Mouse (Mus musculus): ENCODE data around the gene Lrg1. TPM values are rescaled to one million over a fixed set of nuclear protein-coding genes. Genes with fewer than 3 reads are reported as not detected.

Gene Lrg1
- total RNA-seq, 2 experiments from 2014 or later: not detected

DNA sequence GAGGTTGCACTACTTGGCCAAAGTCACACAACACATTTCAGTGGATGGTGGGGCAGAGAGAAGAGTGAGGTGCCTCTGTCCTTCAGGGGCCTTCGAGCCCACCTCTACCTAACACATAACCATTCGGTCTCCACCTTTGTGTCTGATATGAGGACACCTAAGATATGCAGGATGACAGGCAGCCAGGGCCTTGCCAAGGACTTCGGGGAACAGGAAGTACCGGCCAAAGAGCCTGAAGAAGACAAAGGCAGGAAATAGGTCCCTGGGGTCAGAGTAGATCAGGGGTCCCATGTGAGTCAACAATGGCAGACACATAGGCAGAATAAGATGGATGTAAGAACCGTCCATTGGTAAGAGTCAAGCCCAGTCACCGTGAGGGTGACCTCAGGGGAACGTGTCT, 14.8 kb upstream of the Lrg1 start:
- DNase-seq (ENCODE audit: low spot score in 2 of 2): no peak

DNA sequence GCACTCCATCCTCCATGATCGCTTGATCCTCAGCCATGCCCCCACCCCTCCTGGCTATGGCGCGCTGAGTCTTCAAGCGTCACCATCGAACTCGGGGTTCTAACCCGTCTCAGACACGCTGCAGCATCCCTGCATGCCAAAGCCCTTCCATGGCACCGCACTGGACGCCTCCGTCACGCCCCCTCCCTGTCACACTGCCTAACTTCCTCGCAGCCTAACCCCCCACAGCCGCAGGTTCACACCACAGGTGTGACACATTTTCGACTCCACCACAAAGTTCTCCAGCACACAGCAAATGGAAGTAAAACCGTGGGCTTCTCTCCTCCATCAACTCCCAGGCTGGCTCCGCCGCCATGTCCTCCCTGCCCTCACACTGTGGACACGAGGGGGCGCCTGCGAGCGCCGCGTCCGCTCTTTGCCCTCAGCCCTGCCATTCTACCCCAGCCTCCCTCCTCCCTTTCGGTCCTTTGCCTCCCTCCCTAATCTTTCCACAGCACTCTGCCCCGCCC, 12.7 kb upstream of the Lrg1 start:
- DNase-seq (ENCODE audit: low spot score in 2 of 2): peak; percentile 64 to 75

DNA sequence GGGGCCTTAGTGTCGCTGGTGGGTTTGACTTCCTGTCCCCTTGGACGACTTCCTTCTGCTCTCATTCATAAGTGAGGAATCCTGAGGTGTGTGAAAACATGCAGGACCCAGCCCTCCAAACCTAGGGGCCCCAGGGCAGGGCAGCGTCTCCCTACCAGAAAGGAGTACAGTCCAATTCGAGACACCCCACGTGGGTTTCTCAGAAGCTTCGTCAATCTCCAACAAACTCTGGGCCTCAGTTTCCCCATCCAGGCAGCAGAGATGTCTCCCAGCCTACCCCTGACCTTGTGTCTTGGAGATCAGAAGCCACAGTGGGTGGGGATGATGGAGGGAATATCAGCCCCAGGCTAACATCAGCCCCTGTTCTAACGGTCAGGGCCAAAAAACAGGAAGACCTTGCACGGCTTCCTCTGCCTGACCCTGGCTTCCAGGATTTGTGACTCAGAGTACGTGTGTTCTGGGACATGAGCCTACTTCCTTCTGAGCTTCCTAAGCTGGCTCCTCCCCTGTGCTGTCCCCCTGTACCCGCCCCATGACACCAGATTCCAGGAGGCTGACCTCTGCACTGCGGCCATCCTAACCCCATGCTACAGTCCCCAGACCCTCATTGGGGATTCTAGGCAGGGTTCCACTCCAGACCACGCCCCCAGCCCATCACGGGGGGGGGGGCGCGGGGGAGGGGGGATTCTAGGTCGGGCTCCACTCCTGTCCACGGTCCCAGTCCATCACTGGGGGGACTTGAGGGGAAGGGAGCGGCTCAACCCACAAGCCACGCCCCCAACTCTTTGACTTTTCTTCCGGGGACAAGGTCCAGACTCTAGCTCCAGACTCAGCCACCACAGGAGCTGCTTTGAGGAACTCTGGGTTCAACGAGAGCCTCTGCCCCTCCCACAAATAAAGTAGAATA, 11.9 kb upstream of the Lrg1 start:
- no peak for DNase-seq (ENCODE audit: low spot score in 2 of 2)

DNA sequence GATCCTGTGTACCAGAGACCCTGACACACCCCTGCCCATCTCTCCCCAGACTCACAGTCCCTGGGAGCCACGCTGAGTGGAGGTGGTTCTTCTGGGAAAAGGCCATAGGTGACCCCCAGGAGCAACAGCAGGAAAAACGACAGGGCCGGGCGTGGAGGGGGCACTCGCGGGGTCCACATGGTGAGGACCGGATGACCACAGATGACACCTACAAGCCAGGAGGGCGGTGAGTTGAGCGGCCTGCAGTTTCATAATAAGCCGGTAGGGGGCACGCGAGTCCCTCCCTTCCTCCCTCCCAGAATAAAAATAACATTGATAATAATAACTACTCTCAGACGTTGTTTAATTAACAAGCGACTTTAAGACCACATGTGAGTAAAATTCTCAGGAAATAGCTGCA, 10.9 kb upstream of the Lrg1 start:
- DNase-seq (ENCODE audit: low spot score in 2 of 2): peak; percentile 67 to 69

DNA sequence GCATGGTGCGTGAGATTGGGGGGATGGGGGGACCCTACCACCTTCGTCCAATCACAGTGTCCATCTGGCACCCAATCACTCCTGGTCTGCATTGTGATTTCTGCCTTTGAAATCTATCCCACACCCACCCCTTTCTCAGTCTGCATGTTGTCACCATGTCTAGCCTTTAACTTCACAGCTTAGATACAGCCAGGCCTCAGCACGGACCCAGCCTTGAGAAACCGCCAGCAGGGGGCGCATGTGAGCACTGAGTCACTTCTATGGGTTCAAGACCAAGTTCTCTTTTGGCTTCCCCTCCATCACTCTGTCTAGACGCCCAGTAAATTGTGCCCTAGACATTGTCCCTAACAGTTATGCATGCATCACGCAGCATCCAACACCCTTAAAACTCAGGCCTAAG, 10.0 kb upstream of the Lrg1 start:
- DNase-seq (ENCODE audit: low spot score in 2 of 2): peak; percentile 71 to 78

DNA sequence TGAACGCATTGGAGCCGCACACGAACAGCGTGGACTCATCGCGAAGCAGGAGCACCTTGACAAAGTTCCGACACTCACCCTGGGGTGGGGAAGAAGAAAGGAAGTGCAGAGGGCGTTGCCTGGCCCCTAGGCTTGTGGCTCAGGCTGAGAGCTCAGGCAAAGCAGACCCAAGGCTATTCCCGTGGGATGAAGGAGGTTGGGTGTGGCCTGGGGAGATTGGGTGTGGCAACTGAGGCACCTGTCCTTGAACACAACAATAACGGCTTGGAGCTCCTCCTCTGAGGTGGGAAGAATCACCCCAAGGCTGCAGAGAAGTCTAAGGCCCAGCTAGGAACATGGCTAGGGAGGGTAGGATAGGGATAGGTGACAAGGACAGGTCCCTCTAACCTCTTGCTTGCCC, 9.3 kb upstream of the Lrg1 start:
- no peak for DNase-seq (ENCODE audit: low spot score in 2 of 2)

DNA sequence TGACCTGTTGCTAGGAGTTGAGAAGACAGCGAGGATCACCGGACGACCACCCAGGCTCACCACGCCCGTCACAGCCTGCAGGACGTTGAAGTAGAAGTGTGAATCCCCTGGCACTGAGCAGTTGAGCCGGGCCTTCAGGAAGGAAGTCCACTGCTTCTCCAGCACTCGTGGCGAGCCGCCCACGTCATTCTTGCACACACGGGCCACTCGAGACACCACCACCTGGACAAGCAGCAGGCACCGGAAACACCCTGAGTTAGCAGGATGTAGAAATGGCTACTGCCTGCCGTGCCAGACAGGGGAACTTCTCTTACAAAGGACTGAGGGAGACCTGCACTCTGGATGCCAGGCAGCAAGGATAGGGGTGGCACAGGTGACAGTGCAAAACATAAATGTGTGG, 6.4 kb upstream of the Lrg1 start:
- DNase-seq (ENCODE audit: low spot score in 2 of 2): no peak

DNA sequence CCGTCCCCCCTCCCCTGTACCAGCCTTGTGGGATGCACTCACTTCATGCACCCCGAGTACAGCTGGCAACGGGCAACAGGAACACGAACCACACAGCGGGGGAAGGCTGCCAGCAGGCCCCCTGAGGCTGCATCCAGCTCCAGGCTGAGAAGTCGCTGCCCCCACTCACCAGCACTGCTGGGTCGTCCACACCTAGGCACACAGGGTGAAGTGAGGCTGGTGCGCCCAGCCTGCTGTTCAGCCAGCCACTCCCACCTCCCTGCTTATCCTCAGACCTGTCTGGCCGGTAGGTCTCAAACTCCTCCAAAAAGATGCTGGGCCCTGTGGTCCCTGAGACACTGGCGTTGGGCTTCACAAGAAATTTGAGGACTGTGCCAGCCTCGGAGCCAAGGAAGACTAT, 4.4 kb upstream of the Lrg1 start:
- DNase-seq (ENCODE audit: low spot score in 2 of 2): no peak

DNA sequence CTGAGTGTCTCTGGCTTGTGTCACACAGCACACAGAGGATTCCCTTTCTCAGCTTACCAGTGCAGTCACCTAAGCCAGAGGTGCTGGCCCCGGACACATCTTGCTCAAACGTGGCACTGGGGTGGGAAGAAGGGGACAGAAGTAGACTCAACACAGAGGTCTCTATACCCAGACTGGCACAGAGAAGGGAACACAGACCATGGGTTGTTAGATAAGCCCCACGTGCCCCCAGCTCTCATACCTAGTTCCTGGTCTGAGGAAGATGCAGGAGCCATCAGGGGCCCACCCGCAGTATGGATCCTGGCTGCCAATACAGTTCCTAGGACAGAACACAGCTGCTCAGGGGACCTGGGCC, 3.5 kb upstream of the Lrg1 start:
- no peak for DNase-seq (ENCODE audit: low spot score in 2 of 2)

DNA sequence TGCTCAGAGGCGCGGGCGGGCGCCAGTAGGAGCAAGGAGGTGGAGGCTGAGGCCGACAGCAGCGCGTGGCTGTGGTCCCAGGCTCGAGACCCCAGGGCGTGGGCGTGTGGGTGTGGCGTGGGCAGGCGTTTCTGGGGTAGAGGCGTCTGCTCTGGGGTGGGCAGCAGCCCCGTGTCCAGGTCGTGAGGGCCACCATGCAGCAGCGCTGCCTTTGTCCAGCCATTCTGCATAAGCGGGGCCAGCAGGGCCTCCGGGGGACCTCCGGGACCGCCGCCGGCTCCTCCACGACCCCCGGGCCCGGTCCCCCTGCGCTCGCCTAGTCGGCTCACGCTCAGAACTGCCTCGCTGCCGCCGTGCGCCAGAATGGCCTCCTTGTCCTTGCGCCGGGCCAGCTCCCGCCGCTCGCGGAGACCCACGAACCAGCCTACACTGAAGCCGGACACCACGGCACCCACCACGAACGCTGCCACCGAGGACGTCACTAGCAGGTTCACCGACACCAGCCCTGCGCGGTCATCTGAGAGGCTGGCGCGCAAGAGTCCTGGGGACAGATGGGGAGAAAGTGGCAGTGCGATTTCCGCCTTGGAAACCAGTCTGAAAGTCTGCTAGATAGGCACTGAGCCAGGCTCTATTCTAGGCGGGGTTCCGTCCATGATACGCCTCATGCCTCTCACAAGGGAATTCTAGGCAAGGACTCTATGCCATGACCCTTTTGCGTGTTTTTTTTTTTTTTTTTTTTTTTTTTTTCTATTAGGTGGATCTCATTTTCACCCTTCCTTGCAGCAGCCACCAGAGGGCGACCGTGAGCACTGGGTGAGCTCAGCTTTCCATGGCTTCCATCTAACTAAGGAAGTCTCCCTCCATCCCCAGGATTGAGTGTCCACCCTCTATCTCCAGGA, 2.8 kb upstream of the Lrg1 start:
- DNase-seq (ENCODE audit: low spot score in 2 of 2): peak; percentile 67 to 69

DNA sequence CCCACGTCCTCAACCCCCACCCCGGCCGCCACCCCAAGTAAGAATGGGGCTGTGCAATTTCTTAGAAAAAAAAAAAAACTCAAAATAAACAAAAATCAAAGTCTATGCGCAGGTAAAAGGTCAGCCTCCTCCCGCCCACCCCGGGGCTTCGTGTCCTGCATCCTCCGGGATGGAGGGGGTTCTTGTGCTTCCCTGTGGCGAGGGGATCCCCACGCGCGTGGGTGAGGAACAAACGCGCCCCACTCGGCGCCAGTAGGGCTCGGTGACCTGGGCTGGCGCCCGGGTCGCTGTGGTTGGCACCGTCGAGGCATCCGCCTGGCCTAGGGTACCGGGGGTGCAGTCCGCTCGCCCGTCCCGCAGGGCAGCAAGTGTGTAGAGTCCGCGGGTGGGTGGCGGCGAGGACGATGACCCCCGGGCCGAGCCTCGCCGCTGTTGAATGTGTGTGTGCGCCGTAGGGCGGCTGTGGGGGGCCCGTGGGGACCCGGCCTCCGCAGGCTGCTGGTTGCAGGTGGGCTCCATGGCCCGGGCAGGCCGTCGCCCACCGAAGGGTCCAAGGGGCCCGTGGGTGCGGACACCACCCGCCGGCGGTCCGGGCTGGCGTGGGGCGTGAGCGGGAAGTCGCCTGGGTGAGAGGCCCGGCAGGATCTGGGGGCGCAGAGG, 2.0 kb upstream of the Lrg1 start:
- DNase-seq (ENCODE audit: low spot score in 2 of 2): no peak

DNA sequence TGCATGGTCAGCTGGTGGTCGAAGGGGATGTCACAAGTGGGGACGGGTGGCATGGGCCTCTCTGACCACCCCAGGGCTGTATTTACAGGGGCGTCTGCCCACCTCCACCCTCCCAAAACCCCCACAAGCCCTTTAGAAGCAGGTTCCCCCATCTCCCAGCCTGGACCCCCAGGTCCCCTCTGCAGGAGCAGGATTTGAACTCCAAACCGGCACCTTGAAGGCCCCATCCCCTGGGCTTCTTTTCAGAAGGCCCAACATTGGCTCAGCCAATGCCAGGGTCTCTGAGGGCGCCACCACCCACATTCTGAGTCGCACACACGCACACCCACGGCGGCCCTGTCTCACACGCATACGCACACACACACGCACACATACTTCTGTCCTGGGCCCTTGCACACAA, 1.4 kb upstream of the Lrg1 start:
- no peak for DNase-seq (ENCODE audit: low spot score in 2 of 2)

DNA sequence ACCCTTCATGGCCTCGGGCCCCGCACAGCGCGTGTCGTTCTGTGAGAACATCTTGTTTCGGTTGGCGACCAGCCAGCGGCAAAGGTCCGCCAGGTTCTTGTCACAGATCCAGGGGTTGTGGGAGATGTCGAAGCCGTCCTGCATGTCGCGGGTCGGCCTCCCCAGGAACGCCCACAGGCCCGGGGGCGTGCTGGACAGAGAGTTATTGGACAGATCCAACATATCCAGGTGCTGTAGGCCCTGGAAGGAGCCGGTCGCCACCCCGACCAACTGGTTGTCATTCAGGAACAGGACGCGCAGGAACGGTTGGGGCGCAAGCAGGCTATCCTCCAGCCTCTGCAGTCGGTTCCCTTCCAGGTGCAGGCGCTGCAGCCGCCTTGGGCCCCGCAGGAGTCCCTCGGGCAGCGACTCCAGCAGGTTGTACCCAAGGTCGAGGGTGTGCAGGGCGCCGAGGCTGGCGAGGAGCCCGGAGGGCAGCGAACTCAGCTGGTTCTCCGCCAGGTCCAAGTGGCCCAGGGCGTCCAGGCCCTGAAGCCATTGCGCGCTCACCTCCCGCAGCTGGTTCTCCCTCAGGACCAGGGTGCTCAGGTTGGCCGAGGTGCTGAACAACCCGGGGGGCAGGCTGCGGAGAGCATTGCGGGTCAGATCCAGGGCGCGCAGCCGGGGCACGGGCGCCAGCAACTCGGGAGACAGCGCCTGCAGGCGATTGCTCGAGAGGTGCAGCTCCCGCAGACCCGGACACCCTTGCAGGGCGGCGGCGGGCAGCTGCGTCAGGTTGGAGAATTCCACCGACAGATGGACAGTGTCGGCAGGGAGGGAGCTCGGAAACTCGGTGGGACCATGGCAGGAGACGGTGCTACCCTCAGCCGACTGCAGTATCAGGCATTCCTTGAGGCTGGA, 1.6 kb downstream of the Lrg1 start:
- peak in 1 of 2 experiments; percentile 43 for DNase-seq (ENCODE audit: low spot score in 2 of 2)

DNA sequence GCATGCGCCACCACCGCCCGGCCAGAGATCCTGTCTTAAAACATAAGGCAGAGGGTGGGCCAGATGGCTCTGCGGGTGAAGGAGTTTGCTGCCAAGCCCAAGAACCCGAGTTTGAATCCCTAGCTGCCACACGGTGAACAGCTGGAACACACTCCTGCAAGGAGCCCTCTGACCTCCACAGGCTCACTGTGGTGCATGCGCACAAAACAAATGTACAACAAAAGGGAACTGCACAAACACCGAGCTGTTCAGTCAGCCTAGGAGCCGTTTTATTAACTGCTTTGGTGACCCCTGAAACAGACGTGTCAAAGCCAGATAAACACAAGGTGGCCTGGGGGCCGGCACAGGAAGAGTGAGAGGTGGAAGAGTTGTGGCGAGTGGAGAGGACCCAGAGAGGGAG, 2.4 kb downstream of the Lrg1 start:
- DNase-seq (ENCODE audit: low spot score in 2 of 2): no peak

DNA sequence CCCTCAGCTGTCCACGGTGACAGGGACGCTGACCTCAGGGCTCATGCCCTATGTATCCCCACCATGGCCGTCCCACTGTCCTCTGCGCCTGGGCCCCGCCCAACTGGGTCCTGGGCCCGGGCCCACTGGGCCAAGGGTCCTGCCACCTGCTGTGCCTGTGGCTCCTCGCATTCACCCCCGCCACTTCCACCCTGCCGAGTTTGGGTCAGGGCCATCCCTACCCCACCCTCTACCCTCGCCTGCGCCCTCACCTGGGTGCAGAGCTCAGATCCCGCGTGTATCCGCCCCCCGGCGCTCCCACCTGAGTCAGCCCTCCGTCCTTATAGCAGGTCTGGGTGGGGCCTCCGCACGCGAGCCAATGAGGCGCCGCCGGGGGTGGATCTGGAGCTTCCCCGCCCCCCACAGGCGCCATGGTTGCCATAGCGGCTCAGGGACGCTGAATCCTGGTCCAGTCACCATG, 4.5 kb downstream of the Lrg1 start, which contains the start of gene Plin5:
Gene Plin5, minus strand, starts transcription at position 346 of the 460 bp plus-strand sequence.
- DNase-seq (ENCODE audit: low spot score in 2 of 2): peak; percentile 49 to 68

DNA sequence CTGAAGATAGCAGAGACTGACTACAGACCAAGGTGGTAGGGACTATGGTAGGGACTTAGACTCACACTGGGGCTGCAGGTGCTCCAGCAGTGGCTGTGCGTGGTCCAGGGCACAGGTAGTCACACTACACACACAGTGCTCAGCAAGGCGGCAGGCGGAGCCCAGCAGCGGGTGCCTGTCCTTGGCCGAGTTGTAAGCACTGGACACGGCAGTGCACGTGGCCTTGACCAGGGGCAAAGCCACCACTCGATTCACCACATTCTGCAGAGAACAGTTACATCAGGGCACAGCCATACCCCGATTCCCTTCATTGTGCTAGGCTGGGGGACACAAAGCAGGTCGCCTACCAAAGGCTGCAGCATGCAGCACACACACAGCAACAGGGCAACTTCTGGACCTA, 5.6 kb downstream of the Lrg1 start:
- no peak for DNase-seq (ENCODE audit: low spot score in 2 of 2)

DNA sequence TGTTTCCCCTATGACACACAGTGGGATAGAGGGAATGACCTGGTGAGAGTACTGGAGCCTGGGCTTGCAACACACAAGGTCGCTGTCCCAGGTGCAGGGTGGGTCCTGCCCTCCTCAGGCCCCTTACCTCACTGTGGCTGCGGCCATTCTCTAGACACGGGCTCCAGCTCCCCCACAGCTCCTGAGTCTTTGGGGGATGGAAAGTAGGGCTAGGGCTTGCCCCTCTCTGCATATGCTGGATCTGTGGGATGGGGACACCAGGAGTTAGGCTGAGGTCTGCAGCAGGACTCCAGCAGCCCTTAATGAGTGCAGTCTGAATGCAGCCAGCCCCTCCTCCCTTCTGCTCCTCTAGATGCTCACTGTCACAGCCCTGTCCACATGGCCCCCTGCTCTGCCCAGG, 9.1 kb downstream of the Lrg1 start:
- no peak for DNase-seq (ENCODE audit: low spot score in 2 of 2)

DNA sequence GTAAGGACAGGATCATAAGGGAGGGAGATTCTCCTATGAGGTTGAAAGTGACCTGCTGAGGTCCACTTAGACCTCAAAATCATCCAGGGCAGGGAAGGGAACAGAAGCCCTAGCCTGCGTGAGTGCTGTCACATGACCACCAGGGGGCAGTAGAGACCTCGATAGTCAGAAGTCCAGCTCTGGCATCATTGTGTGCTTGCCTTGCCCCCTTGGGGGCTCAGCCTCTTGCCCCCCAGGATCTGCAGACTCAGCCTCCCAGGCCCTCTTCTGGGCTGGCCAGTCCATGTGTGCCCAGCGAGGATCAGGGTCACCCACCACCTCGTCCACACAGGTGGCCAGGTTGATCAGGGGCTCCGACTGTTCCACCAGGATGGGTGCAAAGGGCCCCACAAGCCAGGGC, 9.9 kb downstream of the Lrg1 start:
- DNase-seq (ENCODE audit: low spot score in 2 of 2): peak; percentile 65 to 77

DNA sequence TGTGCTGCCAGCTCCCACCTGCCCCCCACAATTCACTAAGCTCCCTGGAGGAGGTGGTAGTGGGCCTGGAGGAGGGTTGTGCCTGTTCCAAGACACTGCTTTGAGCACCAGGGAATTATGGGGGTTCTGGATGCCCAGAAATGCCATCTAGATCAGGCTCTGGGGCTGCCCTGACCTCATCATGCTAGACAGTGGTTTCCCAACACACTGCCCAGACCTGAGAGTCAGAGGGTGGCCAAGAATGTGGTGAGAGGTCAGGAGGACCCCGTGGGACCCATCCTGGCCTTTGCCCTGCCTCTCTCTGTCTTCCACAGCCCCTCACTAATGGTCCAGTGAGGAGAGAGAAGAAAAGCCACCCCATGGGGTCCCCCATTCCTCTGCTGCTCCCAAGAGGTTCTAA, 10.8 kb downstream of the Lrg1 start:
- DNase-seq (ENCODE audit: low spot score in 2 of 2): peak in 1 of 2 experiments; percentile 13

DNA sequence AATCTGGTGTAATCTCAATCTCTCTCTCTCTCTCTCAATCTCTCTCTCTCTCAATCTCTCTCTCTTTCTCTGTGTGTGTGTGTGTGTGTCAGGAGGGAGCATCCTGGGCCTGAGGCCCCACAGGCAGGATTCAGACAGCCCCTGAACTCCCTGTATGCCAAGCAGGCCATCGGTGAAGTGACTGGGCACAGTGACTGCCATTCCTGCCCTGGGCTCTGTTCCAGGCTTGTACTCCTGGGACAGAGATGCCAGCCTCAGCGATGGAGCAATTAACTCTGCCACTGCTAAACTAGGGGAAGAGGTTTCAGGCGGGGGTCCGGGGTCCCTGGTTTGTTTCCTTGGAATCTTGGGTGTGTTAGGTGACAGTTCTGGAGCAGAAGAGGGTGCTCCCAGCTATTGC, 11.2 kb downstream of the Lrg1 start:
- DNase-seq (ENCODE audit: low spot score in 2 of 2): peak in 1 of 2 experiments; percentile 47

Measured in layer of hippocampus, postnatal 10 days (tissue).